29 mouse cellular contexts compared by ENCODE assay signal in genomic region chr6:98855958-98856357, GRCm38 (mm10).
"Had no signal": no experiment of that assay in that cellular context is flagged by ENCODE, and none has a peak within 500 bp of the region (broad histone marks: within the 10 kb centered on the region; RNA-seq: fewer than 3 reads in every experiment).

No protein-coding gene starts in this region.

- H3K4me2 ChIP-seq: heart, embryonic 11.5 days; heart, embryonic 12.5 days; heart, embryonic 13.5 days; heart, embryonic 15.5 days; hindbrain, embryonic 12.5 days; hindbrain, embryonic 13.5 days; hindbrain, embryonic 14.5 days; hindbrain, embryonic 15.5 days; intestine, embryonic 15.5 days; kidney, embryonic 15.5 days had no signal

- H3K4me3 ChIP-seq: heart, embryonic 10.5 days; heart, embryonic 12.5 days; heart, embryonic 13.5 days; heart, embryonic 15.5 days; hindbrain, embryonic 10.5 days; hindbrain, embryonic 12.5 days; hindbrain, embryonic 13.5 days; hindbrain, embryonic 15.5 days; intestine, embryonic 15.5 days; kidney, embryonic 15.5 days; layer of hippocampus, adult 2 months had no signal

- H3K27me3 ChIP-seq: heart, embryonic 12.5 days; heart, embryonic 13.5 days; heart, embryonic 15.5 days; hindbrain, embryonic 12.5 days; hindbrain, embryonic 13.5 days; hindbrain, embryonic 15.5 days; intestine, embryonic 15.5 days; kidney, embryonic 15.5 days had no signal

- H3K36me3 ChIP-seq: heart, embryonic 10.5 days; heart, embryonic 12.5 days; heart, embryonic 13.5 days; heart, embryonic 15.5 days; hindbrain, embryonic 10.5 days; hindbrain, embryonic 12.5 days; hindbrain, embryonic 13.5 days; hindbrain, embryonic 15.5 days; intestine, embryonic 15.5 days; kidney, embryonic 15.5 days had no signal

- DNase-seq: heart, postnatal 10 days; heart, postnatal 14 days; heart, postnatal 36 days; heart, postnatal 4 days; kidney, adult 11 months; kidney, adult 18-20 months; kidney, adult 2 months; kidney, adult 8-10 months; kidney, adult 9 months; kidney, postnatal 10 days; kidney, postnatal 14 days; kidney, postnatal 25 days; kidney, postnatal 36 days; kidney, postnatal 4 days; layer of hippocampus, adult 9-11 months; layer of hippocampus, postnatal 36 days had no signal
